Mouse (Mus musculus) frontal cortex, postnatal 10 days (tissue): ENCODE results near the gene Qdpr.
"Not testable (repeated sequence)": the region's sequence is repeated elsewhere in the genome, so short reads cannot be mapped to it uniquely, and the experiment has no call there.

ENCODE experiments used
- DNase-seq, 2 experiments: peaks; one replicate each; pipeline ENCODE4 v3.0.0; 2022; ENCODE audit warnings: low spot score in 2 of 2, mixed read lengths in 1 of 2

Qdpr gene

GRCm38 (mm10) chr5:45453451-45453850 lies 3.4 kb upstream of the Qdpr start, which contains the start of gene Clrn2:
Clrn2 (plus strand) TSS chr5:45453751.
- DNase-seq = no peak

DNA sequence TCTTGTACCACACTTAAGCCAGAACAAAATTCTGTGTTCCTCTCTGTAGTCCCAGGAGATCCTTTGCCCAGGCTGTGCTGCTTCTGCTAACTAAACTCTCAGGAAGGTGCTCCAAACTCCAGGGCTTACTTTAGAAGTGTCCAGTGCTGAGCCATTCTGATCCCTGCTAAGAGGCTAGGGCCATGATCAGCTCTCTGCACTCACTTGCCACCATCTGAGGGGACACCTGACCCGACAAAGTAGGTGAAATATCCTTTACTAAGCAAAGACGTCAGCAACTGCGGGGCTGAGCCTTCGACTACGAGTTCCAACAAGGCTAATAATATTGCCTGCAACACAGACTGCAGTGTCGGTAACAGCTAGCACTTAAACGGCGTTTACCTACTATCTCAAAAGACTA lies 830 bp downstream of the Qdpr start:
- DNase-seq = no peak

DNA sequence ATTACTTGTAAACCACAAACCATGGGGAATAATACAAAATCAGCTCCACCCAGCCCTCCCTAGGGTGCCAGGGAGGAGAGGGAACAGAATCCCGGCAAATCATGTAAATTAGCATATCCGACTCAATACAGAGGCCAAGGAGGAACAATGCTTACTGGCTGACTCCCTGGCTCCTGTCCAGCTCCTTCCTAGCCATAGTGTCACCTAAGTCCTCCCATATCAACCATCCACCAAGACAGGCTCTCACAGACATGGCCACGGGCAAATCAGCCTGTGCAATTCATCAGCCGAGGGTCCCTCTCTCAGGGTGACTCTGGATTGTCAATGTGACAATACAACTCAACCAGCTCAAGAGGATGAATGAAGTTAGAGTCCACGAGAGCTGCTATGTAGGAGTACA lies 1.4 kb downstream of the Qdpr start:
- no peak for DNase-seq

DNA sequence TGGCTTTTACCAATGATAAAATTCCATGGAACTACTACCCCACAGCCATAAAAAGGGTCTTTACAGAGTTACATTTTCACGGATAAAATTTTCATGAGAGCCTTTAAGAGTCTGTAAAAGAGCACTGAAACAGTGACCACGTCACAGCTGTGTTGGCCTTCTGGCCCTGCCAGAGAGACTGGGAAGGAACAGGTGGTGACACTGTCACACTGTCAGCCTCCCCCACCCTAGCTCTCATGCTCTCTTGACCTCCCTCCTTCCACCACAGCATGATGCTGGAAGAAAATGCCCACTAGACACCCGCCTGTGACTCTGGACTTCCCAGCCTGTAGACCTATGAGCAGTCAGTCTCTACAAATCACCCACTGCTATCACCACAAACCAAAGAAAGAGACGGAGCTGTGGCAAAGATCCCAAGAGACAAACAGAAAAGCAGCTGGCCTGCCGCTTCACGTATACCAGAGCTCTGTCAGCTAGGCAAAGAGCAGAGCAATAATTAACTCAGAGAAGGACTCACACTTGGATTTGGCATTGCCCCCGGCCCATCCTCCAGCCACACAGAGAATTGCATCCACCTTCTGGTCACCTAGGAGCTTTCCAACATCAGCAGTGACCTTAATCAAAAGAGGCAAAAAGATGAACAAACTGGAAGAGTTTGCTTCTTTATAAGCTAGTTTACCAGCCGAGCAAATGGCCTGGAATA lies 5.8 kb downstream of the Qdpr start:
- no peak for DNase-seq

DNA sequence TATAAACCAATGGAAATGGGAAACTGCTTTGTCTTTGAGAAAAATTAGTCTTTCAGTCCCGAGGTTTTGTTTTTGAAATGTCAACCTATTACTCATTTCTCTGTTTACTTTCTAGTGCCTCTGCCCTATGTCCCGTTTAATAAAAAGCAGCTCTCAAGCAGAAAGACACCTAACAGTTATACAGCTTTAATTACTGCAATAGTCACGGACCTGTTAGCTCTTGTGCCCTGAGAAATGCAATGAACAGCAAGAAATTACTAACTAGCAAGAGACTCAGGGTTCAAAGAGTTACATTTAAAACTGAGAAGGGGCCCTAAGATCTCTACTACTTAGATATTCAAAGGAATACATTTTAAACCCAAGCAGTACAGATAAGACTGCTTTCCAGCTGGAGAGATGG lies 8.3 kb downstream of the Qdpr start:
- no peak for DNase-seq

- no peak for DNase-seq
These were observed 8.9 kb downstream of the Qdpr start for GRCm38 (mm10) chr5:45441124-45441523.

- DNase-seq = no peak
These were observed 11.7 kb downstream of the Qdpr start for GRCm38 (mm10) chr5:45438301-45438700.

GRCm38 (mm10) chr5:45437826-45438225 lies 12.2 kb downstream of the Qdpr start:
- DNase-seq = no peak

- DNase-seq = no peak
These were observed 13.8 kb downstream of the Qdpr start for GRCm38 (mm10) chr5:45435967-45436950.

DNA sequence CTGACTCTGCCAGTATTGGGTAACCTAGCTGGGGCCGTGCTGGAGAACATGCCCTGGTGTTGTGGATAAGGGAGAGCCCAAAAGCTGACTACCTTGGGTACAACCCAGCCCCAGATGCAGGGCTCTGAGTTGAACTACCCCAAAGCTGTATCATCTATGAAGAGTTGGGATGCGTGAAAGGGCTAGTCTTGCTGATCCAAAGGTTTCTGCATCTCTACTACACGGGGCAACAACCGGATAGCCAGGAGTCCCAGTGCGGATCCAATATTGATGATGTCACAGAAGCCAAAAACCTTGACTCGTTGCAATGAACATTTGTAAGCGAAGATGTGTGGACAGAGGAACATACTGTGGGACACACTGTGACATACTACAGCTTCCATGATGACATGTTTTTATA lies 22.1 kb downstream of the Qdpr start:
- DNase-seq = no peak

GRCm38 (mm10) chr5:45426416-45427034 lies 23.5 kb downstream of the Qdpr start:
- DNase-seq = no peak

DNA sequence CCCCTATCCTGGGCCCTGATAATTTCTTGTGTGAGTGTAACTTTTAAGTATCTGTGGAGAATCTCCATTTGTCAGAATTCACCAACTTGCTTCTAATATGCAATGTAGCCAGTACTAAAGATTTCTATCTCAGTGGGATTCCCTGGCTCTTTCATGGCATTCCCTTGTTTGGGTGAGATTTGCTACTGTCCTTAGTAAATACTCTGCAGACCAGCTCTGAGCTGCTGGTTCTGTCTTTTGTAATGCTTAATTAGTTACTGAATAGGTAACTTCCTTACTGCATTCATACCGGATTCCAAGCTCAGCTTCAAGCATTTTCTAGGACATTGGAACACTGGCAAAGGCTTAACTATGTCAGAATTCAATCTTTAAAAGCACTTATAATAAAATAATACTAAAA lies 24.3 kb downstream of the Qdpr start:
- DNase-seq = not testable (repeated sequence)

DNA sequence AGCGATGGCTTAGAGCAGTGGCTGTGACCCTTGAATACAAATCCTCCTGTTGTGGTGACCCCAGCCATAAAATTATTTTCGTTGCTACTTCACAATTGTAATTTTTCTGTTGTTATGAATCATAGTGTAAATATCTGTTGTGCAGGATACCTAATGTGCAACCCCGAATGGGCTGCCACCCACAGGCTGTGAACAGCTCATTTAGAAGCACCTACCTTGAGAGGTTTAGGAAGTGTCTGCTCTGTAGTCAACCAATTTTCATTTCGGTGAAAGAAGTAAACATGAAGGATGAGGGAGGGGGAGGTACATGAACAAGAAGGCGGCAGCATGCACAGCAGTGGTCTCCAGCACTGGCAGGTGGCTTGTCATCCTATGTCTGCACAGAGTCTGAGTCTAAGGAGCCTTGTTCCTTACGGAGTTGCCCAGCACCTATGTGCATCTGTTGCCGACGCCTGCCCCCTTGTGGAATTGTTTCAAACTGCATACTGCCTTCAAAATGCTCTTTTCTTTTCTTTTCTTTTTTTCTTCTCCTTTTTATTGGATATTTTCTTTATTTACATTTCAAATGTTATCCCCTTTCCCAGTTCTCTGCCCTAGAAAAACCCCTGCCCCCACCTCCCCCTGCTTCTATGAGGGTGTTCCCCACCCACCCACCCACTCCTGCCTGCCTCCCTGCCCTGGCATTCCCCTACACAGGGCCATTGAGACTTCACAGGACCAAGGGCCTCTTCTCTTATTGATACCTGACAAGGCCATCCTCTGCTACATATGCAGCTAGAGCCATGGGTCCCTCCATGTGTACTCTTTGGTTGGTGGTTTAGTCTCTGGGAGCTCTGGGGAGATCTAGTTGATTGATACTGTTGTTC lies 25.8 kb downstream of the Qdpr start:
- DNase-seq = peak in 1 of 2 experiments; percentile 63

GRCm38 (mm10) chr5:45421881-45422844 lies 27.9 kb downstream of the Qdpr start:
- DNase-seq = no peak

DNA sequence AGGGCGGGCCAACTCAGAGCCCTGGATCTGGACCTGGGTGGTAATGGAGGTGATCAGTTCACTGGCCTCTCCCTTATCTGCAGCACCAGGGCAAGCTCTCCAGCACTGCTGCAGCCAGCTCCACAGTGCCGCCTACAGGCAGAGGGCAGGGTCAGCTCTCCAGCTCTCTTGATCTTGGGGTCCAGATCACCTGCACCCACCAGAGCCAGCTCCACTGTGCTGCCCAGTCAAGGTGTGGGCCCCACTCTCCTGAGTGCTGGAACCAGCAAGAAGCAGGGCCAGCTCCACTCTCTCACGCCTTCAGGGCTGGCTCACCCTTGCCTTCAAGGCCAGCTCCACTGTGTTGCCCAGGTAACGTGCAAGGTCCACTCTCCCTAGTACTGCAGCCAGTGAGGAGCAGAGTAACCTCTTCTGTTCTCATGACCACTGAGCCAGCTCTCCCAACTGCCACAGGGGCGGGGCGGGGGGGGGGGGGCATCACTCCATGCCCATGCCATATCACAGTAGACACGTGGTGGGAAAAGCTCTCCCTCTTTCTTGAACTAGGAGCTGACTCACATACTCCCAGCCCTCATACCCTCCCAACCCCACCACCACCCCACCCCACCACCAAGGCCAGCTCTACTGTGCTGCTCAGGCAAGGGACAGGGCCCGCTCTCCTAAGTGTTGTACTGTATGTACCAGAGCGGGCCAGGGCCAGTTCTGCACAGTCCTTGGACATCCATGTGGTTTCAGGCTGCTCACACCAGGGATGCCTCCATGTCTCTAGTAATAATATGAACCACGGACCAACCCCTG lies 30.0 kb downstream of the Qdpr start:
- no peak for DNase-seq

- no peak for DNase-seq
These were observed 32.1 kb downstream of the Qdpr start for GRCm38 (mm10) chr5:45417859-45418443.

DNA sequence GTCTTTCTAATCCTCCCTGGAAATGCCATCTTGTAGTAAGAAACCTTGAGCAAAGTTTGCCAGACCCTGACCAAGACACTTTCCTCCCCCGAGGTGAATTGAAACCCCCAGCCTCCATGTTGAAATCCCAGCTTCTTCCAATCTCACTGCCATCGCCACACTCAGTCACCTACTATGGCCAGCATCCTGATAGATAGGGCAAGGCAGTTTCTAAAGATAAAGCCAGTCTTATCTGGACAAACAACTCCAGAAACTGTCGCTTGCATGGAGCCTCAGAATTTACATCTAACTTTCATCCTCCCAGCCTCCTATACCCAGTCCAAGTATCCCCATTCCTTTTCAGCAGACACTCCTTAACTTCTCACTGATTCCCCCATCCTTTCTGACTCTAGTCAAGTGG lies 33.6 kb downstream of the Qdpr start:
- DNase-seq = no peak

DNA sequence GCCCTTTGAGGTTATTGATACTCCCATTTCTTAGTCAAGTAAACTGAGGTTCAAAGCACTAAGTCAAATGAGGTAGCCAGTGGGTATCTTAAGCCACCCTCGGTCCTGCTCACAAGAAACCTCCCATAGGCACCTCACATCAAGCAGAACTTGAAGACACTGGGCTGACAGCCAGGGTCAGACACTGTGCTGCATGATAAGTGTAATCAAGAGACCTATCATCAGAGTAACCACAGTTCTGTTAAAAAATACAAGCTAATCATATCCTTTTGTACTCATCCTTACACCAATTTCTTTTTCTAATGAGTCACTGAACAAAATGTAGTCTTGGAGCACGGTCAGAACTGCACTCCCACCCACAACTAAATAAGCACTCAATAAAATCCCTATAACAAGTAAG lies 43.9 kb downstream of the Qdpr start:
- no peak for DNase-seq

DNA sequence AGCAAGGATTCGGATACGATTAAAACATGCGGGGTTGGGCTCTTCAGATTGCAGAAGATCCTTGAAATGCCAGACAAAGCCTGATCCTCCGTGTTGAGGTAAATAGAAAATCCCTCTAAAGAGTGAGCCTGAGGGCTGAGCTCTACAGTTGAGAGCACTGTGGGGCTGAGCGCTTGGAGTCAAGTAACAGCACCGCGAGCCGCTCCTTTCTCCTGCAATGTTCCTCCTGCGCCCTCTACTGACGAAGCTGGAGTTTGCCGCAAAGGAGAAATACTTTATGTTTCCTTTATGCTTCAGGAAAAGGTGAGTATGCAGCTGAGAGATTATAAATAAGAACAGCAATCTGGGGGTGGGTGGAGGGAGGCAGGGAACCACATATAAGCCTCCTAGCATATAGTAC lies 47.4 kb downstream of the Qdpr start:
- DNase-seq = peak in 1 of 2 experiments; percentile 65
